Mouse (Mus musculus) hindbrain, postnatal 0 days (tissue): ENCODE data around the gene Fhl2. TPM values are rescaled to one million over a fixed set of nuclear protein-coding genes. Genes with fewer than 3 reads are reported as not detected.
"Not testable (repeated sequence)": the region's sequence is repeated elsewhere in the genome, so short reads cannot be mapped to it uniquely, and the experiment has no call there.

ENCODE experiments used
- ATAC-seq: fragments of 200-750 bp; cut with Nextera tagmentation; 2 replicates; pipeline ENCODE4 v1.8.0; 2017; ENCODE audit warnings: mild to moderate bottlenecking, moderate TSS enrichment, moderate library complexity
- DNase-seq: peaks from one replicate; pipeline ENCODE4 v3.0.0-alpha.2; 2015; ENCODE audit warnings: low spot score
- H3K27ac ChIP-seq: fragments of 300-500 bp; sonication (generic); 2 replicates; pipeline ENCODE4 v1.5.1; 2014; ENCODE audit warnings: mild to moderate bottlenecking
- H3K27me3 ChIP-seq: fragments of 300-500 bp; sonication (generic); 2 replicates; pipeline ENCODE4 v1.6.1; 2014; ENCODE audit warnings: low read length, mixed read lengths; ENCODE audit not compliant: insufficient read depth
- H3K36me3 ChIP-seq: fragments of 300-500 bp; sonication (generic); 2 replicates; pipeline ENCODE4 v1.6.1; 2014; ENCODE audit warnings: low read length, mixed read lengths; ENCODE audit not compliant: insufficient read depth
- H3K4me1 ChIP-seq: fragments of 300-500 bp; sonication (generic); 2 replicates; pipeline ENCODE4 v1.6.1; 2014; ENCODE audit warnings: antibody characterized with exemption, low read length, mixed read lengths; ENCODE audit not compliant: insufficient read depth
- H3K4me2 ChIP-seq: fragments of 300-500 bp; sonication (generic); 2 replicates; pipeline ENCODE4 v1.6.1; 2014; ENCODE audit warnings: low read depth, mild to moderate bottlenecking, low read length, moderate library complexity, mixed read lengths
- H3K4me3 ChIP-seq: fragments of 300-500 bp; sonication (generic); 2 replicates; pipeline ENCODE4 v1.5.1; 2014; ENCODE audit warnings: low read length
- H3K9ac ChIP-seq: fragments of 300-500 bp; sonication (generic); replicated peaks from 2 replicates; pipeline ENCODE4 v1.6.1; 2014; ENCODE audit warnings: mild to moderate bottlenecking, low read length, moderate library complexity, mixed read lengths
- H3K9me3 ChIP-seq: fragments of 300-500 bp; sonication (generic); 2 replicates; pipeline ENCODE4 v1.6.1; 2016; ENCODE audit warnings: low read length, mixed read lengths
- CTCF ChIP-seq: IDR thresholded peaks from 2 replicates; pipeline ENCODE4 v1.5.1; 2016; ENCODE audit warnings: antibody characterized with exemption, control low read depth, low read depth
- WGBS: fragments of 180-500 bp; shearing (Covaris S2); extraction: QIAGEN DNeasy Blood & Tissue Kit; methylation state at CpG from one replicate; pipeline ENCODE4 v1.1.7; 2014; 5-methylcytosine and 5-hydroxymethylcytosine counted together
- polyA plus RNA-seq: library from polyadenylated mRNA; unstranded; fragments of >200 nt; fragmentation: Nextera tagmentation; extraction: Ambion mirVana; gene quantifications from 2 replicates; pipeline ENCODE4 v1.2.1, GENCODE M21; 2015
- total RNA-seq: library from RNA; depleted of rRNA; stranded (reverse); fragments of >200 nt; gene quantifications from 2 replicates; pipeline ENCODE4 v1.2.3, GENCODE M21; 2014

Gene Fhl2
- total and polyA plus RNA-seq, 2 experiments from 2014 or later: 24.5 to 29.7 TPM

- DNase-seq (no peak), ATAC-seq (no peak)
- Histone ChIP-seq H3K4me3 (no peak overlapping the region), H3K9ac (no peak overlapping the region), H3K4me2 (no peak overlapping the region), H3K36me3 (no peaks in the 10 kb centered on the region), H3K27me3 (no peaks in the 10 kb centered on the region), H3K9me3 (no peaks in the 10 kb centered on the region), H3K4me1 (no peaks in the 10 kb centered on the region), H3K27ac (no peak overlapping the region)
- TF ChIP-seq CTCF: no peak
- WGBS: 61% methylated on average over 1 of the region's 1 CpGs
These were observed 725 bp downstream of the Fhl2 start for GRCm38 (mm10) chr1:43196059-43196458.

GRCm38 (mm10) chr1:43193423-43193822, 3.4 kb downstream of the Fhl2 start:
- Histone ChIP-seq H3K9me3 (no peaks in the 10 kb centered on the region), H3K27ac (no peak overlapping the region), H3K4me3 (no peak overlapping the region), H3K36me3 (no peaks in the 10 kb centered on the region), H3K4me2 (no peak overlapping the region), H3K9ac (no peak overlapping the region), H3K27me3 (no peaks in the 10 kb centered on the region), H3K4me1 (no peaks in the 10 kb centered on the region)
- DNase-seq (no peak), ATAC-seq (no peak)
- WGBS: 97% methylated on average over 6 of the region's 6 CpGs
- no peak for TF ChIP-seq CTCF

GRCm38 (mm10) chr1:43192471-43192870, 4.3 kb downstream of the Fhl2 start:
- no peaks in the 10 kb centered on the region for H3K9me3 ChIP-seq
- H3K9ac ChIP-seq: no peak overlapping the region
- H3K27me3 ChIP-seq: no peaks in the 10 kb centered on the region
- H3K36me3 ChIP-seq: no peaks in the 10 kb centered on the region
- 84% methylated on average over 10 of the region's 10 CpGs for WGBS
- no peak overlapping the region for H3K4me2 ChIP-seq
- H3K27ac ChIP-seq: no peak overlapping the region
- ATAC-seq (no peak), DNase-seq (no peak)
- TF ChIP-seq CTCF: no peak
- no peaks in the 10 kb centered on the region for H3K4me1 ChIP-seq
- H3K4me3 ChIP-seq: no peak overlapping the region

- ATAC-seq (no peak), DNase-seq (no peak)
- Histone ChIP-seq H3K4me3 (no peak overlapping the region), H3K4me1 (no peaks in the 10 kb centered on the region), H3K36me3 (no peaks in the 10 kb centered on the region), H3K27ac (no peak overlapping the region), H3K4me2 (no peak overlapping the region), H3K9ac (no peak overlapping the region), H3K27me3 (no peaks in the 10 kb centered on the region), H3K9me3 (no peaks in the 10 kb centered on the region)
- 79% methylated on average over 8 of the region's 8 CpGs for WGBS
- TF ChIP-seq CTCF: no peak
These were observed 5.7 kb downstream of the Fhl2 start for GRCm38 (mm10) chr1:43191078-43191477.

GRCm38 (mm10) chr1:43188893-43189292, 7.9 kb downstream of the Fhl2 start:
- not testable (repeated sequence) for H3K36me3 ChIP-seq, H3K4me1 ChIP-seq, H3K4me2 ChIP-seq, H3K9ac ChIP-seq, DNase-seq, H3K27ac ChIP-seq, ATAC-seq, H3K9me3 ChIP-seq, H3K27me3 ChIP-seq, H3K4me3 ChIP-seq
- WGBS: 95% methylated on average over 11 of the region's 16 CpGs

- Histone ChIP-seq H3K9me3 (no peaks in the 10 kb centered on the region), H3K36me3 (no peaks in the 10 kb centered on the region), H3K4me2 (no peak overlapping the region), H3K4me3 (no peak overlapping the region), H3K27me3 (no peaks in the 10 kb centered on the region), H3K4me1 (no peaks in the 10 kb centered on the region), H3K9ac (no peak overlapping the region), H3K27ac (no peak overlapping the region)
- ATAC-seq: no peak
- DNase-seq: no peak
- no peak for TF ChIP-seq CTCF
- 17% methylated on average over 7 of the region's 7 CpGs for WGBS
These were observed 10.4 kb downstream of the Fhl2 start for GRCm38 (mm10) chr1:43186334-43186733.

- ATAC-seq: no peak
- Histone ChIP-seq H3K27ac (no peak overlapping the region), H3K27me3 (no peaks in the 10 kb centered on the region), H3K4me2 (no peak overlapping the region), H3K36me3 (no peaks in the 10 kb centered on the region), H3K9ac (no peak overlapping the region), H3K4me1 (no peaks in the 10 kb centered on the region), H3K4me3 (no peak overlapping the region), H3K9me3 (no peaks in the 10 kb centered on the region)
- no peak for TF ChIP-seq CTCF
- DNase-seq: no peak
- WGBS: 87% methylated on average over 6 of the region's 6 CpGs
These were observed 15.9 kb downstream of the Fhl2 start for GRCm38 (mm10) chr1:43180912-43181311.
